Mouse (Mus musculus): ENCODE measurements around the gene Yme1l1.

DNA sequence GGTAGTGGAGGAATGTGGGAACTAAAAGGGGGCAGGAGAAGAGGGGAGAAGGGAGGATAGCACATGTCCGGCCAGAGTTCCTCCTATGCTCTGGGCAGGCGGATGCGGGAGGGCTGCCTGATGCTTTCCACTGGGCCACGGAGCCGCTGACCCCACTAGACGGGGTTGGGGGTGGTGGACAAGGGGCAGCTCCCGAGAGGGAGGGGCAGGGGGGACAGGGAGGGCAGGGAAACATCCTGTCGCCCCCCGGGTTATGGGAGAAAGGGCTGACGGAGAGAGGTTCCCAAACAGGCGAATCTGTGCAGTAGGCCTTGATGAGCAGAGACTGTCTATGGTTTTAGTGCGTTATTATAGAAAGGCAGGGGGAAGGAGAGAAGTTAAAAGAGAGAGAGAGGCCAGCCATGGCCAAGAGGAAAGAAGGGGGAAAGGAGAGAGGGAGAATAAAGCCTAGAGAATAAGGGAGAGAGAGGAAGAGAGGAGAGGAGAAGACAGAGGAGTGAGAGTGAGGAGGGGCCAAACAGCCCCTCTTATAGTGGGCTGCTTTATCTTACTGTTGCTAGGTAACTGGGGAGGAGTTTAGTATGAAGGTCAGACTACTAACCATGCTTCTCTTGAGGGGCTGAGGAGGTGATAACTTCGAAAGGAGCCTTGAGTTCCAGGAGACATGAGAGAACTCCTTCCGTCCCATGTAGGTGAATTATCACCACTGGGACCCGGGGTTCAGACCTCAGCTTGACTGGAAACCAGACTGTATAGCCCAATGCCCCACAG lies 46.9 kb downstream of the Yme1l1 start:
- TF ChIP-seq POLR2A (IDR thresholded peaks at IDR 0.05; ENCODE audit: borderline replicate concordance, low read depth, low read length) (no peak), CTCF (IDR thresholded peaks at IDR 0.05; ENCODE audit: low read depth, low read length) (no peak)

Measured in bone marrow macrophage, adult 2 months (primary cell).